Mouse (Mus musculus) frontal cortex, adult 2 months (tissue): ENCODE data around the gene Prkcq. TPM values are rescaled to one million over a fixed set of nuclear protein-coding genes. Genes with fewer than 3 reads are reported as not detected.

Experiments
- DNase-seq, 2 experiments: peaks; one replicate each; pipeline ENCODE4 v3.0.0; 2022; ENCODE audit warnings: low spot score in 1 of 2; ENCODE audit errors: extremely low spot score in 1 of 2
- polyA plus RNA-seq: library from polyadenylated mRNA; depleted of rRNA; stranded (reverse); fragments of >200 nt; gene quantifications from 2 replicates; pipeline ENCODE4 v1.2.3, GENCODE M21; 2012

The Prkcq gene
- polyA plus RNA-seq, 1 experiment, result 7.3 TPM

GRCm38 (mm10) chr2:11344691-11345090 lies 172.8 kb downstream of the Prkcq start:
- DNase-seq, result no peak

DNA sequence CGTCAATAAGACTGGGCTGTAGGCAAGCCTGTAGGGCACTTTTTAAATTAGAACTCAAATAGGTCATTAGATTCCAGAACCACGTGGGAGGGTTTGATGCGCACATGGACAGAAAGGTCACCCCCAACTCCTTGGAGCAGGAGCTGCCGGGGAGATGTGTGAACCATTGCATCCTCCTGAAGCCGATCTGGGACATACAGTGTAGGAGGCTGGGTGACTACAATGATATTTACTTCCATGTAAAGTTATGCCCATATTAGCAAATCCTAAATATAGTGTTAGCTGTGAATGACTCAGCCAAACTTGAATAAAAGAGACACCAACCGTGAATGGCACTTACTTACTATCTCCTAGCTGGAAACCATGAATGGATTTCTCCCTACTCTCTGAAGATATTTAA lies 174.5 kb downstream of the Prkcq start:
- peak in 1 of 2 experiments; percentile 49 for DNase-seq

- peak; percentile 65 to 80 for DNase-seq
These were observed 175.9 kb downstream of the Prkcq start for GRCm38 (mm10) chr2:11347791-11348190.
